Mouse (Mus musculus) hindbrain, embryonic 13.5 days (tissue): ENCODE results near the gene Olfr1128. TPM values are rescaled to one million over a fixed set of nuclear protein-coding genes. Genes with fewer than 3 reads are reported as not detected.

Experiments used
- polyA plus RNA-seq: library from polyadenylated mRNA; unstranded; fragments of >200 nt; fragmentation: Nextera tagmentation; extraction: Ambion mirVana; gene quantifications from 2 replicates; pipeline ENCODE4 v1.2.1, GENCODE M21; 2015

Gene Olfr1128
- polyA plus RNA-seq, 1 experiment from 2014 or later = not detected

Other genes with a start within 250 kb of the Olfr1128 start
- not detected in 2 replicates for gene Olfr1118, start 238.0 kb downstream of the Olfr1128 start, polyA plus RNA-seq
- not detected in 2 replicates for gene Olfr1120, start 190.7 kb downstream of the Olfr1128 start, polyA plus RNA-seq
- not detected in 2 replicates for gene Olfr1121, start 175.6 kb downstream of the Olfr1128 start, polyA plus RNA-seq
- gene Olfr1122, start 159.7 kb downstream of the Olfr1128 start, polyA plus RNA-seq = not detected in 2 replicates
- not detected in 2 replicates for gene Olfr1123, start 128.9 kb downstream of the Olfr1128 start, polyA plus RNA-seq
- 0.08 TPM in 1 of 2 replicates, not detected in the other for gene Olfr1124, start 115.3 kb downstream of the Olfr1128 start, polyA plus RNA-seq
- not detected in 2 replicates for gene Olfr1126, start 91.6 kb downstream of the Olfr1128 start, polyA plus RNA-seq
- gene Pramel7, start 48.4 kb downstream of the Olfr1128 start, polyA plus RNA-seq = not detected in 2 replicates
- gene Pramel6, start 39.0 kb downstream of the Olfr1128 start, polyA plus RNA-seq = not detected in 2 replicates
- not detected in 2 replicates for gene Olfr153, start 13.7 kb downstream of the Olfr1128 start, polyA plus RNA-seq
- gene Olfr1129, start 28.4 kb upstream of the Olfr1128 start, polyA plus RNA-seq = not detected in 2 replicates
- gene Olfr1130, start 60.7 kb upstream of the Olfr1128 start, polyA plus RNA-seq = not detected in 2 replicates
- gene Olfr1131, start 81.6 kb upstream of the Olfr1128 start, polyA plus RNA-seq = not detected in 2 replicates
- gene Olfr1132, start 92.0 kb upstream of the Olfr1128 start, polyA plus RNA-seq = not detected in 2 replicates
- gene Olfr1133, start 101.8 kb upstream of the Olfr1128 start, polyA plus RNA-seq = not detected in 2 replicates
- not detected in 2 replicates for gene Olfr1134, start 112.9 kb upstream of the Olfr1128 start, polyA plus RNA-seq
- not detected in 2 replicates for gene Olfr1135, start 128.1 kb upstream of the Olfr1128 start, polyA plus RNA-seq
- not detected in 2 replicates for gene Olfr1136, start 148.4 kb upstream of the Olfr1128 start, polyA plus RNA-seq
- gene Olfr1137, start 167.6 kb upstream of the Olfr1128 start, polyA plus RNA-seq = not detected in 2 replicates
- not detected in 2 replicates for gene Olfr1138, start 194.4 kb upstream of the Olfr1128 start, polyA plus RNA-seq
- gene Olfr1140, start 198.2 kb upstream of the Olfr1128 start, polyA plus RNA-seq = not detected in 2 replicates
- not detected in 2 replicates for gene Olfr1141, start 208.4 kb upstream of the Olfr1128 start, polyA plus RNA-seq
- not detected in 2 replicates for gene Olfr152, start 233.9 kb upstream of the Olfr1128 start, polyA plus RNA-seq